Mouse (Mus musculus): ENCODE results near the gene Taf8. TPM values are rescaled to one million over a fixed set of nuclear protein-coding genes. Genes with fewer than 3 reads are reported as not detected.

The Taf8 gene
- total RNA-seq, 1 experiment from 2014 or later, result 22.9 TPM

DNA sequence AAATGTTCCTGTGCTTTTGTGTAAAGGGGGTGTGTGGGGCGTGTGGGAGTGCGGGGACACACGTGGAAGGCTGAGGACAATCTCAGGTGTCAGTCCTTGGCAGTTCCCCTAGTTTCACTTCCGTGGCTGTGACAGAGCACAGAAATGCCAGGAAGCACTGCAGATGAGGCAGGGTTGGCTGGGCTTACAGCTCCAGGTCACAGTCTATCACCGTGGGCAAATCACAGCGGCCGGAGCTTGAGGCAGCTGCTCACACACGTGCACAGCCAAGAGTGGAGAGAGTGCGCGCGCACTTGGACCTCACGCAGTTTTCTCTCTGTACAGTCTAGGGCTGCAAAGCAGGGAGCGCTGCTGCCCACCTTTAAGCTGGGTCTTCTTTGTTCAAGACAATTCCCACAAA lies 43.8 kb downstream of the Taf8 start:
- no peak for DNase-seq

DNA sequence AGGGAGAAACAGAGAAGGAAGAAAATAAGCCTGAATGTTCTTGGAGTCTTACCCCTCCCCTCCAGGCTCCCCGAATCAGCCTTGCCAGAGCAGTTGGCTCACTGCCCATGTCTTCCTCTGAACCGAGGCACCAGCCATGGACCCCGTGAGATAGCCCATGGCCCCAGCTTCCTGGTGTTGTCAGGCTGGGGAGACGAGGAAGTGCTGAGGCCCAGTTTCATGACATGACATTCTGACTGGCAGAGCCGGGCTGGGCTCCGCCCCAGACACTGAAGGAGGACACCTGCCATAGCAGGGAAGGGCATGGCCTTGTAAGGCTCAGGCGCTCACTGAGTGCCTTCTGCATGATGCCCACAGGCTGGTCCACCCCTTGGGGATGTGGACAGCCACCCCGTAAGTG lies 47.4 kb downstream of the Taf8 start:
- DNase-seq, result peak; percentile 34

DNA sequence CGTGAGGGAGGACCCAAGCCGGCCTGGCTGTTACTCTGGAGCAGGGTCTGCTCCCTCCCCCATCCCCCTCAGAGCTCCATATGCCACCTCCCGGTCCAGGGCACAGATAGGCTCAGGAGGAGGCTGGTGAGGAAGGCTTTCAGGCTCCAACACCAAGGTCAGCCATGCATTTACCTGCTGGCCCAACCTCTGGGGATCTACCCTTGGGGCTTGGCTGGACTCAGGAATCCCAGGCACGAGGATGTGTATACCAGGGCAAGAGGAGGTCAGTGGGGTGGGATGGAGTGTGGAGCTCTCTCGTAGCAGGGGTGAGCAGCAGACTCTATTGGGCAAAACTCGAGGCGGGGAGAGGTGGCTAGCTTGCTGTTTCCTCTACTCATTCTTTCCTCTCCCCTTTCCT lies 49.2 kb downstream of the Taf8 start:
- DNase-seq, result no peak

DNA sequence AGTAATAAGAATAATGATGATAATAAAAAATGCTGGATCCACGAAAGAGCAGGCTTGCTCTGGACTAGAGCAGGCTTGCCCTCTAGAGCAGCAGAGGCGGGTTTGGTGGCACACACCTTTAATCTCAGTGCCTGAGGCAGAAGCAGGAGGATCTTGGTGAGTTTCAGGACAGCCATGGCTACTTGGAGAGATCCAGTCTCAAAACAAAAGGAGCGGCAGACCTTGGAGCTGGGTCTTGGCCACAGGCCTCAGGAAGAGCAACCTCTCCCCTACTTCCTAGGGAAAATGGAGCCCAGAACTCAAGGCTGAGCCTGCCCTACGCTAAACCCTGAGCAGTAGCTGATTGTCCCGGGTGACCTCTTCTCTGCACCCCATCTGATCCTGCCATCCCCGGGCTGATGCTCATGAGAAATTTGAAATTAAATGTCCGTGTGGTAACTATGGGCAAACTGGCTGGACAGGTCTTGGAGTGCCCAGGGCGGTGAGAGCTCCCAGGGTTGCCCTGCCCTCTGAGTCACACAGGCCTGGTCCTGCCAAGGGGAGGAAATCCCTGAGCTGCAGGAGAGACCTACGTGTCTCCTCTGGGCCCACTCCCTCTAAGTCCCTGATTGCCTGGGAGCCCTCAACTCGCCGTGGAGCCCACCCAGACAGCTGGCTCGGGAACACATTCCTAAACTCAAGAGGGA lies 51.1 kb downstream of the Taf8 start:
- peak; percentile 49 for DNase-seq

DNA sequence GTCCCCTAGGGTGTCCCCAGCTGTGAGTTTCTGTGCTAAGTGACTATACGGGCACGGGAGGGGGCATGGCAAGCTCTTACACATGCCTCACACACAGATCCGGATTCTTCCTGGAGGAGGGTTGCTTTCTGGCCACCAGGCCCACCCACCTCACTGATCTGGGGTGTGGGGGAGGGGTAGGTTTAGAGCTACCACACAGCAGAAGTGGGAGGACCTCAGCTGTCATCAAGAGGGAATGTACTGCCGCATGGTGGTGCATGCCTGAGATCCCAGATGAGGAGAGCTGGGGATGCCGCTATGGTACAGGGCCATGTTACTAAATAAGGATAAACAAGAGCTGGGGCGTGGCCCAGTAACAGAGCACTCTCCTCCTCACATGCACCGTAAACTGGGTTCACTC lies 51.9 kb downstream of the Taf8 start:
- DNase-seq, result no peak

DNA sequence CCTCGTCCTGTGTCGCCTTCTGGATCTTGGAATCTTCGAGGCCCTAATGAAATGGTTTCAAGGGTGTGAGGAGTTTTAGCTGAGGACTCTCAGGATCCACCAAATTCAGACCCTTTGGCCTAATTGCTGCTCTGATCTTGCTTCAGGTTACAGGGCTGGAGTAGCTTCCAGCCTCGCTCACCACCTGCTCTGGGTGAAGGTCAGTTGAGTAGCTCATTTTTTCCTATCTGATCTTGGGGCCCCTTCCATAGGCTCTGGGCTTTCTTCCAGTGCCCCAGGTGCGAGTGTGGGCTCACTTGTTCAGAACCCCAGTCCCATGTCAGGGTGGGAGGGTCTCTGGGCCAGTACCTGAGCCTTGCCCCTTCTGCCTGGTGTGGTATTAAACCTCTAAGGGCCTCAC lies 52.7 kb downstream of the Taf8 start:
- no peak for DNase-seq

DNA sequence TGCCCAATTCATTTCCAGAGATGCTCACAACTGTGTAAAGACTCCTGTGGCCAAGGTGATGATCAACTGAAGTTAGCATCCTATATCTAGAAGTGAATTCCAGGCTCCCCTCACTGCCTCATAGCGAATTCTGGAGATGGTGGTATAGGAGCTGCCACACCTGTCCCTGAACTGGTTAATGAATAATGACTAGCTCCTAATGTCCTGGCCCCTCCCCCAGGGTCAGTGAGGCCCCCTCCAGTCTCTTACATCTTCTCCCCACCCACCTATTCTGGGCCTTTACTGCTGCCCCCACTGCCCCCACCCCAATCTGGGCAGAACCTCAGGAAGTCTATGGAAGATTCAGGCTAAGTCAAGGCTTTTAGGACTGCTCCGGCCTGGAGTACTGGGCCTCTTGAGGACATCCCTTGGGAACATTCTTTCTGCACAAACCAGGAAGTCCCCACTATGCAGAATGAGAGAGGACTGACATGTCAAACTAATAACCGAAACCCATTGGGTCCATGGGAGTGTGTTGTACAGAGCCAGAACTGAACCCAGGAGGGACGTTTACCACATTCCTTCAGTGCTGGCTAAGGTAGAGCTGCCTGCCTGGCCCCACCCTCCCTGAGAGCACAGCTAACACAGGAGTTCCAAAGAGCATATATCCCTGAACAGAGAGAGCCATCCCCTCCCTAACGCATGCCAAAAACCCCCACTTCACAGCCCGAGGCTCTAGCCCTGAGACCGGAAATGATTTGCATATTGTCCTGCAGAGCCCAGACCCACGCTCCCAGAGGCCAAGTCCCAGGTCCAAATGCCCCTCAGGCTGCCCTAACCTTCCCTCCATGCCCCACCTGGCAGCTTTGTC lies 53.3 kb downstream of the Taf8 start:
- DNase-seq, result no peak

DNA sequence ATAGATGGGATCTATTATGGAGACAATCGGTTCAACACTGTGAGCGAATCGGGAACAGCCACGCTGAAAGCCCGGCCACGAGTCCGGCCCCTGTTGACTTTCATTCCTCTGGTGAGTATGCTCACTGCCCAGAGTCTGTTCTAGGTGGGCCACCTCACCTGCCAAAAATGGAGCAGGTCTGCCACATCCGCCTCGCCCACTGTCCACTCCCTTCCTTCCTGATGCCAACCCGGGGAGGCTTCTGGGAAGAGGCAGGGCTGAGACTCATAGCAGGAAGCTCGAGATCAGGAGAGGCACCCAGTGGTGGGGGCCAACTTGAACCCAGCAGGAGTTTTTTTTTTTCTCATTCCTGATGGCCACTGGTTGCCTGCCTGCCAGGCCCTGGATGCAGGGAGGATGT lies 55.5 kb downstream of the Taf8 start:
- DNase-seq, result no peak

DNA sequence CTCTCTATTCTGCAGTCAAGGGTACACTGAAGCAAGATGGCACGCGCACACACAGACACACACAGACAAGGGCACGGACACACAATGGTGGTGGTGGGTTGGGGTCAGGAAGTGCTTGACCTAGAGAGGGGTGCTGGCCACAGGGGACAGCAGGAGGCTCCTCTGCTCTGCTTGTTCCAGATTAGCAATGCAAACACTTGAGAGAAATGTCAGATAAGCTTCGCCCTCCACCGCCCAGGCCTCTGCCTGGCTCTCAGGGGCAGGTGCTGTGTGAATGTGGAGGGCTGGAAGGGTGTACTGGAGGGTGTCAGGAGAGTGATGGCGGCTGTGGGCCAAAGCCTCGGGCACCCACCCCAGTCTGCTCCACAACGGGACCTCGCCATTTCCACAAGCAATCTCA lies 56.1 kb downstream of the Taf8 start:
- DNase-seq, result no peak

DNA sequence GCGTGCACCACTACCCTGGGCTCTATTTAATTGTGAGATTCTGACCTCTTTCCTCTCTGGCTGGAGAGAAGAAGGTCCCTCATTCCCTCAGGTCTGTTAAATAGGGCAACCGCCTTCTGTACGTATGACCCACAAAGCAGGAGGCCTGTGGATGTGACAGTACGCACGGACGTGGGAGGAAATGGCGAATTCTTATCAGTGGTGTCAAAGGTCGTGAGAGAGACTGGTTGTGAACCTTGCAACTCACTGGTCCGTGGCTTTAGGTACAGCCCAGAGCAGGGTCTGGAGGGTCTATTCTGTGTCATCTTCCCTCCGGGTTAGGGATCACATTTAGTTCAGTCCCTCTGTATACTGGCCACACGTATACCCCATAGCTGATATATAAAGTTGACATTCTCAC lies 56.6 kb downstream of the Taf8 start:
- DNase-seq, result no peak

DNA sequence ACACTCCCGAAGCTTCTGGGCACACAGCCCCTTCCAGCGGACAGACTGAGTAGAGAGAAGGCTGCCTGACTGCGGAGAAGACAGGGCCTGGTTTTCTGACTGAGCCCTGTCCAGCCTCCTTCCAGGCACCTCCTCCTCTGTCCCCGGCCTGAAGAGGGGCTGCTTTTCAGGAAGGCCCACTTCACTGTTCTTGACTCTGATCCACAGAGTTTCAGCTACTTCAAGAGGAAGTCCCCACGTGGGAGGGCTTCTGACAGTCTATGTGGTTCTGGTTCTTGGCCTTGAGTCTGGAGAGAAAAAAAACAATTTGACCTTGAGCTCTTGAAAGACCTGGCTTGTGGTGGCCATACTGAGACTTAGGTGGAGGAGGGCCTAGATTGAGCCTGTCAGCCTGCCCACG lies 58.0 kb downstream of the Taf8 start:
- DNase-seq, result no peak

DNA sequence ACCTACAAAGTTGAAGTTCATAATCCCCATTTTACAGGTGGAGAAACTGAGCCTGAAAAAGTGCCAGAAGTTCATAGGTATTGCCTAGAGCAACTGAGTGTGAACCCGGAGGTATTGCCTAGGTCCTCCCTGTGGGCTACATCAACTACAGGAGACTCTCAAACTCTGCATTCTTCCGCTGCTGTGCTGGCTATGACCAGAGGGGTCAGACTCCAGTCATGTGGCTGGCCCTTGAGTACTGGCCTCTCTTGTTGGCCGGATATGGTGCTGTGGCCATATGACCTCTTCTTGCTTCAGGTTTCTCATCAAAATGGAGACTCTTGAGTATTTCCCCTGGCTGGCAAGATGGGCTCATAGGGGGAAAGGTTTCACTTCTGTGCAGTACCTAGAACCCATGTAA lies 59.8 kb downstream of the Taf8 start:
- no peak for DNase-seq

DNA sequence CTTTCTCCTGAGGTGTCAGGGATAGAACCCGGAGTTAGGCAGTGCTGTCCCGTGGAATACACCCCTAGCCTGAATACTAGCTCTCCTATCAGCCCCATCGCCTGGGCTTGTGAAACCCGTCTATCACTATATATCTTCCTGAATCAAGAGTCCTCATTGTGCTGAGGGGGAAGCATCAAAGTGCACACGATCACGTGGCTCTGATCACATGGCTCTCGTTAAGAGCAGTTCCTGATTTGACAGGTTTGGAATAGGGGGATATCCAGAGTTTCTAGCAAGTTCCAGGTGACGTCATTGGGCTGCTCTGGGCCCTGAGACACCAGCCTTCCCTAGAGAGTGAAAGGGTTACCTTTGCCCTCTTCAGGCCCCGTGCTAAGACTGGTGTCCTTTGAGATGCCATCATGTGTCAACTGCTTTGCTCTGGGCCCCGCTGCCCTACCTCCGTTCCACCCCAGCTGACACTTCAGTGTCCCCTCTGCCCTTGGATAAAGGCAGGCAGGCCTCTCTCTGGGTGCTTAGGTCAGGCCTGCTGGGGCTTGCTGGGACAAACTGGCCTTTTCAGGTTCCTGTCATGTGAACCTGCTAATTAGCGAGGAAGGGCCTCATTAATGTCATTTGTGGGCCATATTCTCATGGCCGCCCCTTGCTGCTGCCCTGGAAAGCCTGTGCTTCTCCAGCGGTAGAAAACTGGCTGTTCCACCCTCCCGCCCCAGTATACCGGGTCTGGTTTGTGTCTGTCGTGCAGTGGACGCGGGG lies 60.6 kb downstream of the Taf8 start:
- DNase-seq, result no peak

DNA sequence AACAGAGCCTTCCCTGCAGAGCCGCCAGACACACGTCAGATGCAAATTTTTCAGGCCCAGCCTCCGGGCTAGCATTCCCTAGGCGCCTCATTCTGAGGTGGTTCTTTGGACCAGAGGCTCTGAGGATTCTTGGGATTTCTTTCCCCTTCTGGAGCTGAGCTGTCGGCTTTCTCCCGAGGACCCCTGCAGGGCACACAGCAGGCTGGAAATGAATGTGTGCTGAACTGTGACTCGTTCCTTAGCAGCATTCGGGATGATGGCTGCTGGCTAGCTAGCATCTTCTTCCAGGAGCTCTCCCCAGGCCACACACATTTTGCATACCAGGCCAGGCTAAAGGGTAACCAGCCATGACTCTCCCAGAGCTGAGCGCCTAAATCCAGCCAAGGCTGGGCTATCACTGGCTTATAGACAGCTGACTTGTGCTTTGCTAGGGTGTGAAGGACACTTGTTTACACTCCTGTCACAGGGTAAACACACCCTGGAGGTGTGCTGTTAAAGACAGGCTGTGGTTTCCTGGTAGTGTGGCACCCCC lies 61.7 kb downstream of the Taf8 start:
- no peak for DNase-seq

DNA sequence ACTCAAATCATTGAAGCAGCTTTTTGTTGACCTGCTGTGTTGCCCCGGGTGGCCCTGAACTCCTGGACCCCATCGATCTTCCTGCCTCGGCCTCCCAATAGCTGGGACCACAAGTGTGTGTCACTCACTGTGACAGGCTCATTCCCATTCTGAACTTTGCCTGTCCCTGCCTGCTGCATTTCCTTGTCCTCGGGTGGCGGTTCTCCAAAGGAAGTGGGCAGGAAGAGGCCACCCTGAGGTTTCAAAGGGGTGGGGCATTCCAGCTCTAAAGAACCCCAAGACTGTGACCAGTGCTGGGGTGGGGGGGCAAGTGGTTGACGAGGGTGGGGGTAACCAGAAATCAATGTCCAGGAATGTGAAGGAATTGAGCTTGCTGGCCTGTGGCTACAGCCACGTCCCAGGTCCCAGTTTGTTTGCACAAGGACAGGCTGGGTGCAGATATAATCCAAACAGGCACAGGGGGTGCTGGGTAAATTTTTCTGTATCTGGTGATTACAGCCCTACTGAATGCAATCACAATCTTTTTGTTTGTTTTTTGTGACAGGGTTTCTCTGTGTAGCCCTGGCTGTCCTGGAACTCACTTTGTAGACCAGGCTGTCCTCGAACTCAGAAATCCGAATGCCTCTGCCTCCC lies 62.6 kb downstream of the Taf8 start:
- no peak for DNase-seq

DNA sequence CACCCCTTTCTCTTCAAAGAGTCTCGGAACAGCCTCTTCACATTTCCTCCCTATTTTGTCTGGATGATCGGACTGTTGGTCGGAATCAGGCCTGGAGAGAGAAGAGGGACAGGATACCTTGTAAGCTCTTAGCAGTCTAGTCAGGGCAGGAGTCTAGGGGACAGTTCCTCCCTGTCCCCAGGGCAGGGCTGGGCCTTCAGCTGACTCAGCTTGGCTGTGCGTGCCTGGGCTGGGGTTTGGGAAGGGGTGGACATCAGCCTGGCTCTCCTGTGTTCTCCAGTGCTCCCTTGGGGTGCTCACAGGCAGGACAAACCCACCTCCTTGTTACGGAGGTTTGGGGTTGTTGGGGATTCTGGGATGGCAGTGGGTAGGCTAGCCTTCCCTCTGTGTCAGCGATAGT lies 63.5 kb downstream of the Taf8 start:
- no peak for DNase-seq

DNA sequence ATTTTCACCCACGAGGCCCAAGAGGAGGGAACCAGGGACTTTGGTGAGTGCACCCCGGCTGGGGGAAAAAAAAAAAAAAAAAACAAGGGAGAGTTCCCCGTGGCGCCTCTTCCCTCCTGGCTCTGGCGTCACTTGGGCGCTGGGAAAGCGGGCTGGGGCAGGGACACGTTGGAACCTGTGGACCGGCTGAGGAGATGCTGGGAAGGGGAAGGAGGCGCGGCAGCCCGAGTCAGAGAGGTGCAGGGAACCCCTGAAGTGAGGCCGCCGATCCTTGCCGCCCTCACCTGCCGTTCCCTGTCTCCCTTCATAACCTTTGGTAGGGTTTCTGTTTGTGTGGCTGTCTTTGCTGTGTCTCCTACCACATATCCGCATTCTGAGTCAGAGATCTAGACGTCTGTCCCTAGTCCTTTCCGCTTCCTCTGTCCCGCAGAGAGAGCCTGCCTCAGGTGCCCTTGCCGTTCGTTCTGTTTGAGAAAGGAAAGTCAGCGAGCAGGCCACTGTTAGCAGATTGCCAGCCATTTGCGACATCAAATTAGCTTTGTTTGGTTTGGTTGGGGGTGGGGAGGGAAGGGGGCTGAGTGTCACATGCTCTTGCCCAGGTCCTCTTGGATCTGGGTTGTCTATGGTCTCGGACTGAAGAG lies 65.1 kb downstream of the Taf8 start, which contains the start of gene 1700001C19Rik:
1700001C19Rik (minus strand) TSS at position 470 of the 641 bp plus-strand sequence.
- DNase-seq, result no peak

DNA sequence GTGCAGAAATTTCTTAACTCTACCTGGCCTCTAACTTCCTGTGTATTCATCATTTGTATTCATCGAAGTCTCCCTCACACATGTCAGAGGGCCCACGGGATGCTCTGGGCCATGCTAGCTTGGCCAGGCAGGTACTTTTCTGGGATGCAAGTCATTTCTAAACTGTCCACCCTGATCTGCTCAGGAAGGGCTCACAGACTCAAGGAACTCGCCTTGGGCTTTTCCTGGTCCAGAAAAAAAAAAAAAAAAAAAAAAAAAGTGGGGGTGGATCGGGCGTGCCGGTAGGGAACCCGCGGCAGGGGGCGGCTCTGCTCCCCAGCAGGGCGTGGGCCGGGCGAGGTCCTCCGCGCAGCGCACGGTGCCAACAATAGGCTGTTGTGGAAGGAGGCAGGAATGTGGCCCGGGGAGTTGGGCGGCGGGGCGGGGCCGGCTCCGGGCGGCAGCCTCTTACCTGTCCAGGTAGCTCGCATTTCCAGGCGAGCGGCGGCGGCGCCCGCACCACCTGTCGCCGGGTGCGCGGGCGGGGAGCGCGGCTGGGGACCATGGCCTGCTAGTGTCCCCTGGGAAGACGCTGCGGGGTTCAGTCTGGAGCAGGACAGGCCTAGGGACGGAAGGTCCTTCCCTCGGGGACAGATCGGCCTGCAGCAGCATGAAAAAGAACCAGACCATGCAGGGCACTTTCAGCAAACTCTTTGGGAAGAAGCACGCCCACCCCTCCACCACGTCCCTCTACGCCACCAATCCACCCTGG lies 65.8 kb downstream of the Taf8 start, which contains the start of gene AI661453:
AI661453 (plus strand) TSS at position 460 of the 751 bp plus-strand sequence.
- DNase-seq, result no peak
